Mouse (Mus musculus): Measurements from ENCODE around the gene Tcf23.

DNA sequence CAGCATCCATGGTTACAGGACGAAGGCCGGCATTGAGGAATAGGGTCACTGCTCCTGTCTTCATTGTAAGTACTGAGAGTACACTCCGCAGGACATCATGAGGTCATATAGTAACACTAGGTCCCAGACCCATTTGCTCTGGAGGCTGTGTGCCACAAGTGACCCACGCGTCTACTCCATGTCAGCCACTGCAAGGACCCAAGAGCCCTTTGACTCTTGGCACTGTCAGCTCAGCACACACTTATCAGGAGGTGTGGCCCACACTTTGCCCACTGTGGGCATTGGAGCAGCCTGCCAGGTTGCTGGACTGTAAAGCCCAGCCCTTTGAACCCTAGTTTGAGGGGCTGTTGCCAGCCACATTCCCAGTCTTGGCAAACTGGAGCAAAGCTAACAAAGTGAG lies 43.2 kb upstream of the Tcf23 start:
- no peak for TF ChIP-seq CTCF (IDR thresholded peaks at IDR 0.05; ENCODE audit: low read depth, low read length)
- TF ChIP-seq TAL1 (conservative IDR thresholded peaks at IDR 0.05; ENCODE audit: low read depth, low read length): no peak
- TF ChIP-seq GATA1 (IDR thresholded peaks at IDR 0.05; ENCODE audit: borderline replicate concordance, low read length): no peak

Measured in G1E (cell line).